Mouse (Mus musculus) layer of hippocampus, adult 18-20 months (tissue): ENCODE measurements around the gene Pdzk1. TPM values are rescaled to one million over a fixed set of nuclear protein-coding genes. Genes with fewer than 3 reads are reported as not detected.

Experiments used
- DNase-seq, 2 experiments: peaks; one replicate each; pipeline ENCODE4 v3.0.0; 2022; ENCODE audit warnings: low spot score in 2 of 2
- total RNA-seq, 2 experiments: library from RNA; stranded (reverse); gene quantifications; 2 replicates each; pipeline ENCODE4 v1.2.3; 2021

Gene Pdzk1
- total RNA-seq, 2 experiments from 2014 or later = 0.46 to 0.50 TPM

- DNase-seq = no peak
Measured at GRCm38 (mm10) chr3:96834587-96835348, 5.7 kb downstream of the Pdzk1 start.

- DNase-seq = no peak
Measured at GRCm38 (mm10) chr3:96836414-96836813, 7.3 kb downstream of the Pdzk1 start.

GRCm38 (mm10) chr3:96838996-96839645 lies 10.0 kb downstream of the Pdzk1 start:
- no peak for DNase-seq

GRCm38 (mm10) chr3:96845191-96845590 lies 16.1 kb downstream of the Pdzk1 start:
- DNase-seq = no peak

GRCm38 (mm10) chr3:96845806-96846205 lies 16.7 kb downstream of the Pdzk1 start:
- no peak for DNase-seq

- no peak for DNase-seq
Measured at GRCm38 (mm10) chr3:96846985-96847384, 17.9 kb downstream of the Pdzk1 start.

GRCm38 (mm10) chr3:96847661-96848060 lies 18.6 kb downstream of the Pdzk1 start:
- DNase-seq = no peak

- peak; percentile 41 to 47 for DNase-seq
Measured at GRCm38 (mm10) chr3:96848470-96848869, 19.4 kb downstream of the Pdzk1 start.

GRCm38 (mm10) chr3:96849168-96849727 lies 20.2 kb downstream of the Pdzk1 start:
- no peak for DNase-seq

- no peak for DNase-seq
Measured at GRCm38 (mm10) chr3:96852561-96852960, 23.5 kb downstream of the Pdzk1 start.

- DNase-seq = no peak
Measured at GRCm38 (mm10) chr3:96854376-96854775, 25.3 kb downstream of the Pdzk1 start.

GRCm38 (mm10) chr3:96855833-96856232 lies 26.7 kb downstream of the Pdzk1 start:
- DNase-seq = no peak

- DNase-seq = no peak
Measured at GRCm38 (mm10) chr3:96860498-96860897, 31.4 kb downstream of the Pdzk1 start.

- DNase-seq = no peak
Measured at GRCm38 (mm10) chr3:96867863-96868262, 38.8 kb downstream of the Pdzk1 start.

- no peak for DNase-seq
Measured at GRCm38 (mm10) chr3:96868566-96868965, 39.5 kb downstream of the Pdzk1 start.

- no peak for DNase-seq
Measured at GRCm38 (mm10) chr3:96869091-96869490, 40.0 kb downstream of the Pdzk1 start.

- DNase-seq = peak in 1 of 2 experiments; percentile 23
Measured at GRCm38 (mm10) chr3:96870270-96870669, 41.2 kb downstream of the Pdzk1 start.

- peak in 1 of 2 experiments; percentile 20 for DNase-seq
Measured at GRCm38 (mm10) chr3:96871070-96871469, 42.0 kb downstream of the Pdzk1 start.

GRCm38 (mm10) chr3:96872501-96872900 lies 43.4 kb downstream of the Pdzk1 start:
- no peak for DNase-seq

- DNase-seq = no peak
Measured at GRCm38 (mm10) chr3:96874808-96875571, 45.9 kb downstream of the Pdzk1 start.

- DNase-seq = no peak
Measured at GRCm38 (mm10) chr3:96879536-96879935, 50.5 kb downstream of the Pdzk1 start.

- no peak for DNase-seq
Measured at GRCm38 (mm10) chr3:96880385-96880784, 51.3 kb downstream of the Pdzk1 start.
